Comparison of ENCODE assay signal across 14 mouse cellular contexts in genomic region chr12:5921262-5921661, GRCm38 (mm10).
DNase-seq lines count a peak whose midpoint lies in the region; ATAC-seq lines count a peak whose summit lies in the region.
"Had no signal": no experiment of that assay in that cellular context is flagged by ENCODE, and none has a peak within 500 bp of the region (broad histone marks: within the 10 kb centered on the region; RNA-seq: fewer than 3 reads in every experiment).

No protein-coding gene starts in this region.

- ATAC-seq in frontal cortex, adult (ENCODE audit: low TSS enrichment), result no peak
- ATAC-seq: activated CD4-positive, CD25-positive, alpha-beta regulatory T cell, adult 4 months; CD4-positive, CD25-positive, alpha-beta regulatory T cell, adult 4 months; hindbrain, postnatal 0 days had no signal

- peak; percentile 4 for DNase-seq in adrenal gland, adult 2 months
- no peak for DNase-seq in adrenal gland, adult 18-20 months (ENCODE audit: low spot score in 2 of 2)
- peak; percentile 48 to 64 for DNase-seq in layer of hippocampus, adult 18-20 months (ENCODE audit: low spot score in 2 of 2)
- DNase-seq in layer of hippocampus, postnatal 25 days (ENCODE audit: extremely low spot score in 1 of 2, low spot score in 1 of 2), result no peak
- peak; percentile 18 to 41 for DNase-seq in cerebellum, postnatal 25 days
- peak; percentile 20 for DNase-seq in layer of hippocampus, adult 9-11 months
- DNase-seq in thymus, postnatal 25 days, result no peak
- DNase-seq: kidney, adult 11 months; right cerebral cortex, adult 18-20 months; thymus, postnatal 14 days had no signal

Comparison
In these comparisons a context has a peak if more than half of its experiments do, and no peak if none do; other contexts are left out.
1. DNase-seq: peak in adrenal gland, adult 2 months (single experiment), layer of hippocampus, adult 18-20 months (2 of 2), cerebellum, postnatal 25 days (2 of 2) and layer of hippocampus, adult 9-11 months (single experiment); none in adrenal gland, adult 18-20 months (0 of 2), layer of hippocampus, postnatal 25 days (0 of 2) and thymus, postnatal 25 days (single experiment).